Mouse (Mus musculus): ENCODE results near the gene Katnb1. TPM values are rescaled to one million over a fixed set of nuclear protein-coding genes. Genes with fewer than 3 reads are reported as not detected.

Gene Katnb1
- total RNA-seq (2021), result 1 to 10 TPM; 4.8 to 5.1 TPM
- long read RNA-seq, experiment 1, transcript Katnb1-201 (20 exons, 3,777 nt), result major isoform, 12 of 14 reads
- long read RNA-seq, experiment 1, partial matches to known transcripts, result 1 of 14 reads
- long read RNA-seq, experiment 1, other reads (novel, unspliced or antisense), result 1 of 14 reads
- long read RNA-seq, experiment 2, partial matches to known transcripts, result 0 of 7 reads
- long read RNA-seq, experiment 2, other reads (novel, unspliced or antisense), result 3 of 7 reads

- peak; percentile 99 to 100 for DNase-seq
Observed at GRCm38 (mm10) chr8:95080381-95081341, at the start of gene Katnb1. Katnb1 (plus strand) TSS chr8:95081186.

- DNase-seq, result peak in 1 of 2 experiments; percentile 52
Observed at GRCm38 (mm10) chr8:95037106-95037925, 43.7 kb upstream of the Katnb1 start.

- DNase-seq, result no peak
Observed at GRCm38 (mm10) chr8:95041883-95042784, 38.9 kb upstream of the Katnb1 start.

GRCm38 (mm10) chr8:95044811-95045210 is 36.2 kb upstream of the Katnb1 start:
- DNase-seq, result no peak

GRCm38 (mm10) chr8:95046982-95047381 is 34.0 kb upstream of the Katnb1 start:
- DNase-seq, result peak; percentile 20 to 36

- no peak for DNase-seq
Observed at GRCm38 (mm10) chr8:95047884-95048680, 32.9 kb upstream of the Katnb1 start.

GRCm38 (mm10) chr8:95049636-95050035 is 31.4 kb upstream of the Katnb1 start:
- no peak for DNase-seq

- DNase-seq, result no peak
Observed at GRCm38 (mm10) chr8:95054438-95054837, 26.5 kb upstream of the Katnb1 start.

GRCm38 (mm10) chr8:95054927-95055510 is 26.0 kb upstream of the Katnb1 start, which contains the start of gene Drc7:
Drc7 (plus strand) TSS chr8:95055103.
- no peak for DNase-seq

- DNase-seq, result no peak
Observed at GRCm38 (mm10) chr8:95056414-95056813, 24.6 kb upstream of the Katnb1 start.

GRCm38 (mm10) chr8:95058661-95059060 is 22.3 kb upstream of the Katnb1 start:
- no peak for DNase-seq

- DNase-seq, result peak in 1 of 2 experiments; percentile 35
Observed at GRCm38 (mm10) chr8:95059812-95060533, 21.0 kb upstream of the Katnb1 start.

GRCm38 (mm10) chr8:95064531-95064930 is 16.5 kb upstream of the Katnb1 start:
- no peak for DNase-seq

GRCm38 (mm10) chr8:95067582-95067981 is 13.4 kb upstream of the Katnb1 start:
- peak; percentile 45 to 74 for DNase-seq

GRCm38 (mm10) chr8:95075504-95075903 is 5.5 kb upstream of the Katnb1 start:
- DNase-seq, result no peak

GRCm38 (mm10) chr8:95076151-95076550 is 4.8 kb upstream of the Katnb1 start:
- DNase-seq, result no peak

GRCm38 (mm10) chr8:95078055-95078454 is 2.9 kb upstream of the Katnb1 start:
- no peak for DNase-seq

- DNase-seq, result no peak
Observed at GRCm38 (mm10) chr8:95079305-95079704, 1.7 kb upstream of the Katnb1 start.

- no peak for DNase-seq
Observed at GRCm38 (mm10) chr8:95081650-95082049, 664 bp downstream of the Katnb1 start.

Data from heart, adult 18-20 months (tissue).